Mouse (Mus musculus): Measurements from ENCODE around the gene Als2cl. TPM values are rescaled to one million over a fixed set of nuclear protein-coding genes. Genes with fewer than 3 reads are reported as not detected.
A peak's percentile ranks its signal among the peaks of the same experiment; 100 is the strongest.

The Als2cl gene
- polyA plus RNA-seq, 1 experiment, result 145 TPM

- peak; percentile 40 for DNase-seq
- H3K27ac ChIP-seq (ENCODE audit: control insufficient read depth, insufficient read depth, low read length), result no peak overlapping the region
- TF ChIP-seq POLR2A (IDR thresholded peaks at IDR 0.05; ENCODE audit: control insufficient read depth, extremely low read depth, insufficient read depth, low read length, poor library complexity) (no peak), CTCF (IDR thresholded peaks at IDR 0.05; ENCODE audit: borderline replicate concordance, control insufficient read depth, extremely low read depth, insufficient read depth, low read length, poor library complexity) (peak; percentile 27; the same call in 1 of the 2 replicates)
- no peaks in the 10 kb centered on the region for H3K36me3 ChIP-seq (ENCODE audit: control insufficient read depth, insufficient read depth, low read length)
- no peaks in the 10 kb centered on the region for H3K27me3 ChIP-seq (ENCODE audit: control insufficient read depth, insufficient read depth, low read length)
- WGBS, result 58% methylated on average over 13 of the region's 13 CpGs
- peaks cover 13% of the 10 kb centered on the region for H3K4me1 ChIP-seq (replicated peaks; ENCODE audit: control insufficient read depth, insufficient read depth, low read length)
- no peak overlapping the region for H3K4me3 ChIP-seq (ENCODE audit: control insufficient read depth, insufficient read depth, low read length)
Measured at GRCm38 (mm10) chr9:110944265-110944664, 64.6 kb downstream of the Als2cl start.

GRCm38 (mm10) chr9:110945343-110945742, 65.7 kb downstream of the Als2cl start:
- no peak for TF ChIP-seq POLR2A (IDR thresholded peaks at IDR 0.05; ENCODE audit: control insufficient read depth, extremely low read depth, insufficient read depth, low read length, poor library complexity)
- no peak for TF ChIP-seq CTCF (IDR thresholded peaks at IDR 0.05; ENCODE audit: borderline replicate concordance, control insufficient read depth, extremely low read depth, insufficient read depth, low read length, poor library complexity)
- no peak for DNase-seq
- H3K4me1 ChIP-seq (replicated peaks; ENCODE audit: control insufficient read depth, insufficient read depth, low read length), result peaks cover 13% of the 10 kb centered on the region
- H3K36me3 ChIP-seq (ENCODE audit: control insufficient read depth, insufficient read depth, low read length), result no peaks in the 10 kb centered on the region
- no peak overlapping the region for H3K27ac ChIP-seq (ENCODE audit: control insufficient read depth, insufficient read depth, low read length)
- no peak overlapping the region for H3K4me3 ChIP-seq (ENCODE audit: control insufficient read depth, insufficient read depth, low read length)
- H3K27me3 ChIP-seq (ENCODE audit: control insufficient read depth, insufficient read depth, low read length), result no peaks in the 10 kb centered on the region
- 78% methylated on average over 18 of the region's 18 CpGs for WGBS

GRCm38 (mm10) chr9:110945926-110946325, 66.3 kb downstream of the Als2cl start, which contains the start of gene Tdgf1:
TSS of gene Tdgf1 (minus strand) at chr9:110946158.
- peak within 1 kb of the TSS; percentile 55; the same call in 1 of the 2 replicates for H3K27ac ChIP-seq (ENCODE audit: control insufficient read depth, insufficient read depth, low read length)
- no peak for TF ChIP-seq POLR2A (IDR thresholded peaks at IDR 0.05; ENCODE audit: control insufficient read depth, extremely low read depth, insufficient read depth, low read length, poor library complexity)
- TF ChIP-seq CTCF (IDR thresholded peaks at IDR 0.05; ENCODE audit: borderline replicate concordance, control insufficient read depth, extremely low read depth, insufficient read depth, low read length, poor library complexity), result no peak
- WGBS, result 67% methylated on average over 11 of the region's 11 CpGs
- H3K4me3 ChIP-seq (ENCODE audit: control insufficient read depth, insufficient read depth, low read length), result peak within 1 kb of the TSS; percentile 16; the same call in 1 of the 2 replicates
- H3K4me1 ChIP-seq (replicated peaks; ENCODE audit: control insufficient read depth, insufficient read depth, low read length), result peaks cover 13% of the 10 kb centered on the region
- no peaks in the 10 kb centered on the region for H3K36me3 ChIP-seq (ENCODE audit: control insufficient read depth, insufficient read depth, low read length)
- no peak for DNase-seq
- H3K27me3 ChIP-seq (ENCODE audit: control insufficient read depth, insufficient read depth, low read length), result no peaks in the 10 kb centered on the region

GRCm38 (mm10) chr9:110946548-110947044, 66.9 kb downstream of the Als2cl start:
- 21% methylated on average over 20 of the region's 20 CpGs for WGBS

GRCm38 (mm10) chr9:110947261-110947661, 67.6 kb downstream of the Als2cl start:
- Histone ChIP-seq H3K36me3 (ENCODE audit: control insufficient read depth, insufficient read depth, low read length) (no peaks in the 10 kb centered on the region), H3K27ac (ENCODE audit: control insufficient read depth, insufficient read depth, low read length) (no peak overlapping the region), H3K27me3 (ENCODE audit: control insufficient read depth, insufficient read depth, low read length) (no peaks in the 10 kb centered on the region), H3K4me1 (replicated peaks; ENCODE audit: control insufficient read depth, insufficient read depth, low read length) (peaks cover 14% of the 10 kb centered on the region), H3K4me3 (ENCODE audit: control insufficient read depth, insufficient read depth, low read length) (no peak overlapping the region)
- no peak for DNase-seq
- WGBS, result 79% methylated on average over 6 of the region's 6 CpGs
- TF ChIP-seq POLR2A (IDR thresholded peaks at IDR 0.05; ENCODE audit: control insufficient read depth, extremely low read depth, insufficient read depth, low read length, poor library complexity) (no peak), CTCF (IDR thresholded peaks at IDR 0.05; ENCODE audit: borderline replicate concordance, control insufficient read depth, extremely low read depth, insufficient read depth, low read length, poor library complexity) (no peak)

More at GRCm38 (mm10) chr9:110946548-110947044, 66.9 kb downstream of the Als2cl start:
- Histone ChIP-seq H3K4me3 (ENCODE audit: control insufficient read depth, insufficient read depth, low read length) (peak overlapping the region; percentile 16; the same call in 1 of the 2 replicates), H3K36me3 (ENCODE audit: control insufficient read depth, insufficient read depth, low read length) (no peaks in the 10 kb centered on the region), H3K4me1 (replicated peaks; ENCODE audit: control insufficient read depth, insufficient read depth, low read length) (peaks cover 12% of the 10 kb centered on the region), H3K27ac (ENCODE audit: control insufficient read depth, insufficient read depth, low read length) (peak overlapping the region; percentile 55; the same call in 1 of the 2 replicates), H3K27me3 (ENCODE audit: control insufficient read depth, insufficient read depth, low read length) (no peaks in the 10 kb centered on the region)
- DNase-seq, result peak; percentile 53
- TF ChIP-seq POLR2A (IDR thresholded peaks at IDR 0.05; ENCODE audit: control insufficient read depth, extremely low read depth, insufficient read depth, low read length, poor library complexity), result no peak
- no peak for TF ChIP-seq CTCF (IDR thresholded peaks at IDR 0.05; ENCODE audit: borderline replicate concordance, control insufficient read depth, extremely low read depth, insufficient read depth, low read length, poor library complexity)

GRCm38 (mm10) chr9:110947900-110948299, 68.2 kb downstream of the Als2cl start:
- DNase-seq, result no peak
- Histone ChIP-seq H3K4me3 (ENCODE audit: control insufficient read depth, insufficient read depth, low read length) (no peak overlapping the region), H3K4me1 (replicated peaks; ENCODE audit: control insufficient read depth, insufficient read depth, low read length) (peaks cover 16% of the 10 kb centered on the region), H3K27ac (ENCODE audit: control insufficient read depth, insufficient read depth, low read length) (no peak overlapping the region), H3K27me3 (ENCODE audit: control insufficient read depth, insufficient read depth, low read length) (no peaks in the 10 kb centered on the region), H3K36me3 (ENCODE audit: control insufficient read depth, insufficient read depth, low read length) (no peaks in the 10 kb centered on the region)
- no peak for TF ChIP-seq POLR2A (IDR thresholded peaks at IDR 0.05; ENCODE audit: control insufficient read depth, extremely low read depth, insufficient read depth, low read length, poor library complexity)
- TF ChIP-seq CTCF (IDR thresholded peaks at IDR 0.05; ENCODE audit: borderline replicate concordance, control insufficient read depth, extremely low read depth, insufficient read depth, low read length, poor library complexity), result no peak
- 97% methylated on average over 6 of the region's 6 CpGs for whole genome bisulfite sequencing
